Mouse (Mus musculus) ovary, adult 2 months (tissue): ENCODE measurements around the gene Hist1h2af. TPM values are rescaled to one million over a fixed set of nuclear protein-coding genes. Genes with fewer than 3 reads are reported as not detected.

ENCODE experiments used
- polyA plus RNA-seq: library from polyadenylated mRNA; depleted of rRNA; stranded (reverse); fragments of >200 nt; gene quantifications from 2 replicates; pipeline ENCODE4 v1.2.3, GENCODE M21; 2012; rRNA removed

The Hist1h2af gene
- polyA plus RNA-seq, 1 experiment = 294 TPM

Other genes with a start within 250 kb of the Hist1h2af start
- gene Zfp322a, start 164.7 kb upstream of the Hist1h2af start, polyA plus RNA-seq = 0.86 and 1.1 TPM in 2 replicates
- 2.5 and 3.4 TPM in 2 replicates for gene Abt1, start 110.0 kb upstream of the Hist1h2af start, polyA plus RNA-seq
- gene Btn1a1, start 68.0 kb upstream of the Hist1h2af start, polyA plus RNA-seq = 0.05 TPM in 1 of 2 replicates, not detected in the other
- not detected in 2 replicates for gene Btn2a2, start 45.0 kb upstream of the Hist1h2af start, polyA plus RNA-seq
- 61.1 and 64.4 TPM in 2 replicates for gene Hist1h4h, start 2.9 kb upstream of the Hist1h2af start, polyA plus RNA-seq
- gene Hist1h3g, start 1.5 kb downstream of the Hist1h2af start, polyA plus RNA-seq = 48.3 and 64.0 TPM in 2 replicates
- gene Hist1h2bh, start 9.5 kb downstream of the Hist1h2af start, polyA plus RNA-seq = 5.4 and 6.9 TPM in 2 replicates
- 11.5 and 15.6 TPM in 2 replicates for gene Hist1h3f, start 10.1 kb downstream of the Hist1h2af start, polyA plus RNA-seq
- gene Hist1h4f, start 17.7 kb downstream of the Hist1h2af start, polyA plus RNA-seq = 11.2 and 13.2 TPM in 2 replicates
- gene Hist1h1d, start 19.4 kb downstream of the Hist1h2af start, polyA plus RNA-seq = 0.21 and 0.27 TPM in 2 replicates
- gene Hist1h3e, start 28.5 kb downstream of the Hist1h2af start, polyA plus RNA-seq = 47.5 and 78.7 TPM in 2 replicates
- gene Hist1h2ae, start 37.3 kb downstream of the Hist1h2af start, polyA plus RNA-seq = 24.2 and 35.8 TPM in 2 replicates
- gene Hist1h2bg, start 37.5 kb downstream of the Hist1h2af start, polyA plus RNA-seq = 52.2 and 87.2 TPM in 2 replicates
- gene Hist1h2bf, start 40.3 kb downstream of the Hist1h2af start, polyA plus RNA-seq = 15.9 and 25.7 TPM in 2 replicates
- 17.3 and 24.2 TPM in 2 replicates for gene Hist1h2ad, start 40.5 kb downstream of the Hist1h2af start, polyA plus RNA-seq
- gene Hist1h3d, start 41.9 kb downstream of the Hist1h2af start, polyA plus RNA-seq = 18.4 and 28.3 TPM in 2 replicates
- gene Hist1h4d, start 47.7 kb downstream of the Hist1h2af start, polyA plus RNA-seq = 10.1 and 14.2 TPM in 2 replicates
- gene Hist1h2be, start 87.2 kb downstream of the Hist1h2af start, polyA plus RNA-seq = 2.6 and 3.4 TPM in 2 replicates
- 2.3 and 2.7 TPM in 2 replicates for gene Hist1h1e, start 88.7 kb downstream of the Hist1h2af start, polyA plus RNA-seq
- gene Hist1h2ac, start 150.0 kb downstream of the Hist1h2af start, polyA plus RNA-seq = 2.6 and 3.1 TPM in 2 replicates
- 251 and 289 TPM in 2 replicates for gene Hist1h2bc, start 150.3 kb downstream of the Hist1h2af start, polyA plus RNA-seq
- not detected in 2 replicates for gene Hist1h1t, start 161.9 kb downstream of the Hist1h2af start, polyA plus RNA-seq
- 9.0 and 13.0 TPM in 2 replicates for gene Hist1h4c, start 164.5 kb downstream of the Hist1h2af start, polyA plus RNA-seq
- gene Hfe, start 176.9 kb downstream of the Hist1h2af start, polyA plus RNA-seq = 11.5 and 18.9 TPM in 2 replicates
- 35.1 and 42.3 TPM in 2 replicates for gene Hist1h1c, start 204.9 kb downstream of the Hist1h2af start, polyA plus RNA-seq
- 43.8 and 64.9 TPM in 2 replicates for gene Hist1h3c, start 211.7 kb downstream of the Hist1h2af start, polyA plus RNA-seq
- 18.2 and 27.3 TPM in 2 replicates for gene Hist1h2bb, start 212.8 kb downstream of the Hist1h2af start, polyA plus RNA-seq
- gene Hist1h2ab, start 217.2 kb downstream of the Hist1h2af start, polyA plus RNA-seq = 36.8 and 63.0 TPM in 2 replicates
- gene Hist1h3b, start 218.4 kb downstream of the Hist1h2af start, polyA plus RNA-seq = 36.8 and 58.4 TPM in 2 replicates
- 6.5 and 10.1 TPM in 2 replicates for gene Hist1h4b, start 223.1 kb downstream of the Hist1h2af start, polyA plus RNA-seq
- gene Hist1h4a, start 227.3 kb downstream of the Hist1h2af start, polyA plus RNA-seq = 17.5 and 20.9 TPM in 2 replicates
- 37.1 and 48.7 TPM in 2 replicates for gene Hist1h3a, start 228.5 kb downstream of the Hist1h2af start, polyA plus RNA-seq
- 0.79 and 1.0 TPM in 2 replicates for gene Hist1h1a, start 229.8 kb downstream of the Hist1h2af start, polyA plus RNA-seq
- 0.09 TPM in 1 of 2 replicates, not detected in the other for gene Trim38, start 236.0 kb downstream of the Hist1h2af start, polyA plus RNA-seq